Mouse (Mus musculus): ENCODE data around the gene Cacna1d. TPM values are rescaled to one million over a fixed set of nuclear protein-coding genes. Genes with fewer than 3 reads are reported as not detected.

Gene Cacna1d
- polyA plus RNA-seq, 1 experiment from 2014 or later: 7.2 TPM

DNA sequence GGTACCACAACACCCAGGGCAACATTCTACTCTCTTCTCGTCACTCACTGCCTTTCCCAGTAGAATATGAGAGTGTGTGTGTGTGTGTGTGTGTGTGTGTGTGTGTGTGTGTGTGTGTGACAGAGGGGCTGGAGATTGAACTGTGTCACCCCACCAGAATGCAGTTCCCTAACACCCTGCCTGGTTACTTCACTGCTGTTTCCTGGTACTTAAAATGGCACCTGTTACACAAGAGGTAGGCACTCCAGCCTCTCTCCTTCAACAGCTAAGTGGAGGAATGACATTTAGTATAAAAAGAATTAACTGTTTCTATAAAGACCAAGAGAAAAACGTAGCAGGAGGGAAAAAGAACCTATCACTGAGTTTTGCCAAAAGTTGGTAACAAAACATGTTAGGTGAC is 238.4 kb downstream of the Cacna1d start:
- no peaks in the 10 kb centered on the region for H3K9me3 ChIP-seq (ENCODE audit: control insufficient read depth, low read length)
- DNase-seq (ENCODE audit: low spot score) (no peak), ATAC-seq (replicated peaks; ENCODE audit: low FRiP score, low TSS enrichment, low read depth) (no peak)
- no peak overlapping the region for H3K4me2 ChIP-seq (ENCODE audit: low read length)
- H3K27me3 ChIP-seq (replicated peaks; ENCODE audit: control insufficient read depth, insufficient read depth, low read length): no peaks in the 10 kb centered on the region
- H3K27ac ChIP-seq (ENCODE audit: low read depth): no peak overlapping the region
- H3K36me3 ChIP-seq (ENCODE audit: control insufficient read depth, insufficient read depth, low read length): no peaks in the 10 kb centered on the region
- no peak overlapping the region for H3K9ac ChIP-seq (ENCODE audit: low read length)
- H3K4me1 ChIP-seq (replicated peaks; ENCODE audit: control insufficient read depth, insufficient read depth, low read length): peaks cover 7% of the 10 kb centered on the region; the same call in 1 of the 2 replicates
- 66% methylated on average over 2 of the region's 2 CpGs for WGBS
- H3K4me3 ChIP-seq (ENCODE audit: low read depth, low read length): no peak overlapping the region

- WGBS: 93% methylated on average over 5 of the region's 5 CpGs
Measured at GRCm38 (mm10) chr14:30251351-30251750, 239.9 kb downstream of the Cacna1d start.

GRCm38 (mm10) chr14:30249591-30249990 is 241.7 kb downstream of the Cacna1d start:
- ATAC-seq (replicated peaks; ENCODE audit: low FRiP score, low TSS enrichment, low read depth) (no peak), DNase-seq (ENCODE audit: low spot score) (no peak)
- WGBS: 80% methylated on average over 4 of the region's 4 CpGs
- Histone ChIP-seq H3K4me1 (replicated peaks; ENCODE audit: control insufficient read depth, insufficient read depth, low read length) (no peaks in the 10 kb centered on the region), H3K9me3 (ENCODE audit: control insufficient read depth, low read length) (no peaks in the 10 kb centered on the region), H3K9ac (ENCODE audit: low read length) (no peak overlapping the region), H3K27me3 (replicated peaks; ENCODE audit: control insufficient read depth, insufficient read depth, low read length) (no peaks in the 10 kb centered on the region), H3K27ac (ENCODE audit: low read depth) (no peak overlapping the region), H3K4me3 (ENCODE audit: low read depth, low read length) (no peak overlapping the region), H3K36me3 (ENCODE audit: control insufficient read depth, insufficient read depth, low read length) (no peaks in the 10 kb centered on the region), H3K4me2 (ENCODE audit: low read length) (no peak overlapping the region)

More at GRCm38 (mm10) chr14:30251351-30251750, 239.9 kb downstream of the Cacna1d start:
- DNase-seq (ENCODE audit: low spot score): no peak
- Histone ChIP-seq H3K27ac (ENCODE audit: low read depth) (no peak overlapping the region), H3K4me1 (replicated peaks; ENCODE audit: control insufficient read depth, insufficient read depth, low read length) (peaks cover 7% of the 10 kb centered on the region; the same call in 1 of the 2 replicates), H3K9me3 (ENCODE audit: control insufficient read depth, low read length) (no peaks in the 10 kb centered on the region), H3K4me3 (ENCODE audit: low read depth, low read length) (no peak overlapping the region), H3K4me2 (ENCODE audit: low read length) (no peak overlapping the region), H3K9ac (ENCODE audit: low read length) (no peak overlapping the region), H3K36me3 (ENCODE audit: control insufficient read depth, insufficient read depth, low read length) (no peaks in the 10 kb centered on the region), H3K27me3 (replicated peaks; ENCODE audit: control insufficient read depth, insufficient read depth, low read length) (no peaks in the 10 kb centered on the region)
- ATAC-seq (replicated peaks; ENCODE audit: low FRiP score, low TSS enrichment, low read depth): no peak

DNA sequence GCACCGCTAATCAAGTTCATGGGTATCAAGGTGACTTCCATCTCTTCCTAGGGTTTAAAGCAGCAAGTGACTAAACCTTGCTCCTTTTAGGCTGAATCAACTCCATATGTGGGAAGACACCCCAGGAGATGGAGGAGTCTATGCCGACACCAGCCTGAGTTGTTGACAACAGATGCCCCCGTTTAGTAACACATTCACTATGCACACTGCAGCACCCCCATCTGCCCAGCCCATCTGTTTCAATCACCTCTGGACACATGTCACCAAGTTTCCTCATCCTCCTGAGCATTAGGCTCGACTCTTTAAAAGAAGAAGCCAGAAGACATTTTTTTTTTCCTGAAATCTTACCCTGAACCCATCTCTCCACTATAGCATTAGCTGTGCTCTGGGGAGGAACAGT is 242.4 kb downstream of the Cacna1d start:
- Histone ChIP-seq H3K4me1 (replicated peaks; ENCODE audit: control insufficient read depth, insufficient read depth, low read length) (no peaks in the 10 kb centered on the region), H3K9me3 (ENCODE audit: control insufficient read depth, low read length) (no peaks in the 10 kb centered on the region), H3K27me3 (replicated peaks; ENCODE audit: control insufficient read depth, insufficient read depth, low read length) (no peaks in the 10 kb centered on the region), H3K4me2 (ENCODE audit: low read length) (no peak overlapping the region), H3K36me3 (ENCODE audit: control insufficient read depth, insufficient read depth, low read length) (no peaks in the 10 kb centered on the region), H3K4me3 (ENCODE audit: low read depth, low read length) (no peak overlapping the region), H3K27ac (ENCODE audit: low read depth) (no peak overlapping the region), H3K9ac (ENCODE audit: low read length) (no peak overlapping the region)
- ATAC-seq (replicated peaks; ENCODE audit: low FRiP score, low TSS enrichment, low read depth) (no peak), DNase-seq (ENCODE audit: low spot score) (no peak)
- WGBS: 86% methylated on average over 4 of the region's 4 CpGs

DNA sequence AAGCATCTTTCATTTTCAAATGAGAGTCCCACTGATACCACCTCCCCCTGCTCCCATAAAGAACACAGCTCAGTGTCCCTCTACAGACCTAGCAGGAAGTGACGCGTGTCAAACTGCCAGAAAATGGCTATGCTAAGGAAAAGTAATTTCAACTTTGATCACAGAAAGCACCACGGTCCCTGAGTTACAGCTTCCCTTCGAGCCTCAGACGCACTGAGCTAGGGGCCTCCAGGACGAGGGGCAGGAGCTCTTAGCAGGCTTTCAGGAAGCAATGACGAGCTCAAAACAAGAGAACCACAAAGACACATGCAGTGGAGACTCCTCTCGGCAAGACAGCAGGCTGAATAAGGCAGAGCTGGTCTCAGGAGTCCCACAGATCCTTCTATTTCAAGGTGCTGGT is 243.1 kb downstream of the Cacna1d start:
- Histone ChIP-seq H3K27me3 (replicated peaks; ENCODE audit: control insufficient read depth, insufficient read depth, low read length) (no peaks in the 10 kb centered on the region), H3K27ac (ENCODE audit: low read depth) (no peak overlapping the region), H3K36me3 (ENCODE audit: control insufficient read depth, insufficient read depth, low read length) (no peaks in the 10 kb centered on the region), H3K9me3 (ENCODE audit: control insufficient read depth, low read length) (no peaks in the 10 kb centered on the region), H3K9ac (ENCODE audit: low read length) (no peak overlapping the region), H3K4me2 (ENCODE audit: low read length) (no peak overlapping the region), H3K4me1 (replicated peaks; ENCODE audit: control insufficient read depth, insufficient read depth, low read length) (no peaks in the 10 kb centered on the region), H3K4me3 (ENCODE audit: low read depth, low read length) (no peak overlapping the region)
- WGBS: 69% methylated on average over 8 of the region's 8 CpGs
- no peak for ATAC-seq (replicated peaks; ENCODE audit: low FRiP score, low TSS enrichment, low read depth)
- no peak for DNase-seq (ENCODE audit: low spot score)

DNA sequence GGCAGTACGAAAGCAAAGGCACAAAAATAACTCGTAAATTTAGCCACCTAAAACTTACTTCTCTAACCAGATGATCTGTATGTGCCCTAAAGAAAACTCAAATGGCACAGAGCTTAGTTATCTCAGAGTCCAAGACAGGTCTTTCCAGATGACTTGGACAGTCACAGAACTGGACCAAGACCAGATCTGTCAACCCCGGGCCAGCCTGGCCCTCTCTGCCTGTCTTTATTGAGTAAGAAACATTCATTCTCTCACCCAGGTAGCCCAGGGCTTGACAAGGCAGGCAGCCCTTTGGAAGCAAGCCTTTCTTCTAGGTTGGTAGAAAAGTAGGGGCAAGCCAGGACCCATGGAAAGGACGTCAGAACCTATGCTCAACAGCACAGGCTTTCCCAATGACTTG is 243.6 kb downstream of the Cacna1d start:
- no peak overlapping the region for H3K4me2 ChIP-seq (ENCODE audit: low read length)
- DNase-seq (ENCODE audit: low spot score) (no peak), ATAC-seq (replicated peaks; ENCODE audit: low FRiP score, low TSS enrichment, low read depth) (no peak)
- H3K27me3 ChIP-seq (replicated peaks; ENCODE audit: control insufficient read depth, insufficient read depth, low read length): no peaks in the 10 kb centered on the region
- no peaks in the 10 kb centered on the region for H3K4me1 ChIP-seq (replicated peaks; ENCODE audit: control insufficient read depth, insufficient read depth, low read length)
- no peaks in the 10 kb centered on the region for H3K36me3 ChIP-seq (ENCODE audit: control insufficient read depth, insufficient read depth, low read length)
- H3K9ac ChIP-seq (ENCODE audit: low read length): no peak overlapping the region
- no peaks in the 10 kb centered on the region for H3K9me3 ChIP-seq (ENCODE audit: control insufficient read depth, low read length)
- WGBS: 83% methylated on average over 4 of the region's 4 CpGs
- no peak overlapping the region for H3K27ac ChIP-seq (ENCODE audit: low read depth)
- no peak overlapping the region for H3K4me3 ChIP-seq (ENCODE audit: low read depth, low read length)

DNA sequence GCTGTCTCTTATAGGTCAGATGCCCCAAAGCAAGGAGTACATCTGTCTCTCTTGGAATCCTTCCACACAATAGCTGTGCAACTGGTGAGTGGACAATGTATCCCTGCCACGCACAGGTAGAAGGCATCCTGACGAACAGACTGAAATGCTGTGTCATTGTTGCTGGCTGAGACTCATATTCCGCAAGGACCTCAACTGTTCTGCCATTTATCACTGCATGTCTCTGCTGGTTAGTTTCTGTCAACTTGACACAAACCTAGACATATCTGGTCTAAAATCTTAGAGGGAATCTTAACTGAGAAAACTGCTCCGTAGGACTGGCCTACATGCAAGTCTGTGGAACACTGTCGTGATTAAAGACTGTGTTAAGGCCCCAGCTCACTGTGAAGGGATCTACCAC is 246.5 kb downstream of the Cacna1d start:
- H3K4me1 ChIP-seq (replicated peaks; ENCODE audit: control insufficient read depth, insufficient read depth, low read length): no peaks in the 10 kb centered on the region
- H3K36me3 ChIP-seq (ENCODE audit: control insufficient read depth, insufficient read depth, low read length): no peaks in the 10 kb centered on the region
- 86% methylated on average over 5 of the region's 5 CpGs for WGBS
- H3K4me2 ChIP-seq (ENCODE audit: low read length): no peak overlapping the region
- DNase-seq (ENCODE audit: low spot score): no peak
- no peaks in the 10 kb centered on the region for H3K9me3 ChIP-seq (ENCODE audit: control insufficient read depth, low read length)
- ATAC-seq (replicated peaks; ENCODE audit: low FRiP score, low TSS enrichment, low read depth): no peak
- H3K4me3 ChIP-seq (ENCODE audit: low read depth, low read length): no peak overlapping the region
- H3K27ac ChIP-seq (ENCODE audit: low read depth): no peak overlapping the region
- no peaks in the 10 kb centered on the region for H3K27me3 ChIP-seq (replicated peaks; ENCODE audit: control insufficient read depth, insufficient read depth, low read length)
- H3K9ac ChIP-seq (ENCODE audit: low read length): no peak overlapping the region

DNA sequence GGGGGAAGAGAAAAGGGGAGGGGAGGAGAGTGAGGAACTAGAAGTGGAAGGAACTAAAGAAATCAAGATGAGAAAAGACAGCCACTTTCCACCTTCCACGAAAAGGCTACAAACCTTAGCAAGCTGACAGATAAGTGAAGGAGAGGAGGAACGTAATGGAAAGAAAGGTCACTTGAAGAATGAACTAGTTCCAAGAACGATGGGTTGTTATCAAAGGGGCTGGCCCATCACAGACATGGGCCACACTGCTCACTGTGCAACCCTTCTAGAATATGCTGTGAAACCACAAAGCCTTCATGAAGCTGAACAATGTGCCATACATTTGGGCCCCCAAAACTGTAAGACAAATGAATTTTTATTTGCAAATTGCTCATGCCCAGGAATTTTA is 248.4 kb downstream of the Cacna1d start:
- Histone ChIP-seq H3K4me1 (replicated peaks; ENCODE audit: control insufficient read depth, insufficient read depth, low read length) (no peaks in the 10 kb centered on the region), H3K4me3 (ENCODE audit: low read depth, low read length) (no peak overlapping the region), H3K27ac (ENCODE audit: low read depth) (no peak overlapping the region), H3K4me2 (ENCODE audit: low read length) (no peak overlapping the region), H3K9ac (ENCODE audit: low read length) (no peak overlapping the region), H3K9me3 (ENCODE audit: control insufficient read depth, low read length) (no peaks in the 10 kb centered on the region), H3K27me3 (replicated peaks; ENCODE audit: control insufficient read depth, insufficient read depth, low read length) (no peaks in the 10 kb centered on the region), H3K36me3 (ENCODE audit: control insufficient read depth, insufficient read depth, low read length) (no peaks in the 10 kb centered on the region)
- no peak for ATAC-seq (replicated peaks; ENCODE audit: low FRiP score, low TSS enrichment, low read depth)
- WGBS: 63% methylated on average over 3 of the region's 3 CpGs
- no peak for DNase-seq (ENCODE audit: low spot score)

- DNase-seq (ENCODE audit: low spot score): no peak
- Histone ChIP-seq H3K36me3 (ENCODE audit: control insufficient read depth, insufficient read depth, low read length) (no peaks in the 10 kb centered on the region), H3K4me1 (replicated peaks; ENCODE audit: control insufficient read depth, insufficient read depth, low read length) (no peaks in the 10 kb centered on the region), H3K9me3 (ENCODE audit: control insufficient read depth, low read length) (no peaks in the 10 kb centered on the region), H3K27ac (ENCODE audit: low read depth) (no peak overlapping the region), H3K4me2 (ENCODE audit: low read length) (no peak overlapping the region), H3K4me3 (ENCODE audit: low read depth, low read length) (no peak overlapping the region), H3K27me3 (replicated peaks; ENCODE audit: control insufficient read depth, insufficient read depth, low read length) (no peaks in the 10 kb centered on the region), H3K9ac (ENCODE audit: low read length) (no peak overlapping the region)
- no peak for ATAC-seq (replicated peaks; ENCODE audit: low FRiP score, low TSS enrichment, low read depth)
- 85% methylated on average over 13 of the region's 13 CpGs for WGBS
Measured at GRCm38 (mm10) chr14:30242166-30242817, 249.0 kb downstream of the Cacna1d start.
